Mouse (Mus musculus): ENCODE results near the gene Abcc12.

The Abcc12 gene

GRCm38 (mm10) chr8:86580458-86580857 lies at the start of gene Abcc12:
Gene Abcc12, minus strand, starts transcription at chr8:86580686.
- no peak for DNase-seq (ENCODE audit: low spot score)

- DNase-seq (ENCODE audit: low spot score): no peak
These were observed 49.7 kb upstream of the Abcc12 start for GRCm38 (mm10) chr8:86630212-86630611.

GRCm38 (mm10) chr8:86624915-86625314 lies 44.4 kb upstream of the Abcc12 start:
- DNase-seq (ENCODE audit: low spot score): no peak

- DNase-seq (ENCODE audit: low spot score): peak; percentile 99
These were observed 43.6 kb upstream of the Abcc12 start, which contains the start of gene Lonp2 for GRCm38 (mm10) chr8:86623911-86624731. Gene Lonp2, plus strand, starts transcription at chr8:86624043.

- DNase-seq (ENCODE audit: low spot score): no peak
These were observed 43.0 kb upstream of the Abcc12 start for GRCm38 (mm10) chr8:86623551-86623910.

GRCm38 (mm10) chr8:86617759-86618387 lies 37.4 kb upstream of the Abcc12 start:
- no peak for DNase-seq (ENCODE audit: low spot score)

- no peak for DNase-seq (ENCODE audit: low spot score)
These were observed 34.7 kb upstream of the Abcc12 start for GRCm38 (mm10) chr8:86615095-86615769.

GRCm38 (mm10) chr8:86613798-86614197 lies 33.3 kb upstream of the Abcc12 start:
- no peak for DNase-seq (ENCODE audit: low spot score)

GRCm38 (mm10) chr8:86604676-86605075 lies 24.2 kb upstream of the Abcc12 start:
- no peak for DNase-seq (ENCODE audit: low spot score)

- no peak for DNase-seq (ENCODE audit: low spot score)
These were observed 22.7 kb upstream of the Abcc12 start for GRCm38 (mm10) chr8:86603174-86603573.

- DNase-seq (ENCODE audit: low spot score): no peak
These were observed 19.8 kb upstream of the Abcc12 start for GRCm38 (mm10) chr8:86600311-86600710.

GRCm38 (mm10) chr8:86599299-86599698 lies 18.8 kb upstream of the Abcc12 start:
- no peak for DNase-seq (ENCODE audit: low spot score)

GRCm38 (mm10) chr8:86597681-86598080 lies 17.2 kb upstream of the Abcc12 start:
- no peak for DNase-seq (ENCODE audit: low spot score)

- DNase-seq (ENCODE audit: low spot score): no peak
These were observed 15.2 kb upstream of the Abcc12 start for GRCm38 (mm10) chr8:86595671-86596070.

GRCm38 (mm10) chr8:86594159-86594796 lies 13.8 kb upstream of the Abcc12 start:
- no peak for DNase-seq (ENCODE audit: low spot score)

- no peak for DNase-seq (ENCODE audit: low spot score)
These were observed 12.6 kb upstream of the Abcc12 start for GRCm38 (mm10) chr8:86593099-86593498.

- DNase-seq (ENCODE audit: low spot score): no peak
These were observed 7.9 kb upstream of the Abcc12 start for GRCm38 (mm10) chr8:86588338-86588737.

GRCm38 (mm10) chr8:86586642-86587041 lies 6.2 kb upstream of the Abcc12 start:
- no peak for DNase-seq (ENCODE audit: low spot score)

GRCm38 (mm10) chr8:86586058-86586457 lies 5.6 kb upstream of the Abcc12 start:
- DNase-seq (ENCODE audit: low spot score): no peak

GRCm38 (mm10) chr8:86585532-86585931 lies 5.0 kb upstream of the Abcc12 start:
- DNase-seq (ENCODE audit: low spot score): peak; percentile 75

- peak; percentile 83 for DNase-seq (ENCODE audit: low spot score)
These were observed 4.6 kb upstream of the Abcc12 start for GRCm38 (mm10) chr8:86585118-86585517.

- DNase-seq (ENCODE audit: low spot score): no peak
These were observed 1.4 kb upstream of the Abcc12 start for GRCm38 (mm10) chr8:86581921-86582331.
